Comparison of ENCODE assay signal across 8 mouse cellular contexts in the genomic region with DNA sequence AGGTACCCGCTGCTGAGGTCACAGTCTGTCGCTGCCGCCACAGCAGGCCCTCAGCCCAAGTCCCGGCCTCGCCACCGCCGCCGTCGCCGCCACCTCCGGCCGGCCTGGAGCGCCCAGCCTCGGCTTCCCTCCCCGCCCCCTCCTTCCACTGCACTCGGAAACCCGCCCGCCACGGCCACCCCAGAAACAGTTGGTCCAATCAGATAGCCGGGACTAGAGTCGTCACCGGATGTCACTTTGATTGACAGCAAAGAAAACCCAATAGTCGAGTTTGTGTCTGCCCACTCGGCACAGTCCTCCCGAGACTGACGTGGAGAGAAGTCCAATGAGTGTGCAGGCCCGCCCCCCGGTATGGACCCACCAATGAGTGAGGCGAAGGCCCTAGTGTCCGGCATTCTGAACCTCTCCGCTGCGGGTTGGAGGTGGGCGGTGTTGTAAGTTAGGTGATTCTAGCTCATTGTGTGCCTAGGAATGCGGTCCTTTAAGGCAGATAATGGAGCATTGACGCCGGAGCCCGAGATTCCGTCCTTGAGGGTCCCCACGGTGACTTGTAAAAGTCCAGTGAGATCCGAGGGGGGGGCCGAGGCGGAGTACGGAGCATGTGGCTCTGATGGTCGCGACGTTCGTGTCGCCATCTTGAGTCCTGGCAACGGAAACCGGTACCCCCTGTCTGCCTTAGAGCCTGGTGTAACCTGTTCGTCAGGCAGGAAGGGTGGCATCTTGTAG. TPM values are rescaled to one million over a fixed set of nuclear protein-coding genes. Genes with fewer than 3 reads are reported as not detected.
A peak's percentile ranks its signal among the peaks of the same experiment; 100 is the strongest.
DNase-seq lines count a peak whose midpoint lies in the region; ATAC-seq and TF ChIP-seq lines count a peak whose summit lies in the region.

TSS of gene Nfe2l1 (minus strand) at position 156 of the 726 bp plus-strand sequence.

- TF ChIP-seq CTCF in ES-Bruce4 (IDR thresholded peaks at IDR 0.05; ENCODE audit: low read depth, low read length): no peak
- no peak for TF ChIP-seq CTCF in liver, postnatal 0 days (IDR thresholded peaks at IDR 0.05; ENCODE audit: low read depth)

- H3K9me3 ChIP-seq in ES-Bruce4 (replicated peaks; ENCODE audit: control insufficient read depth, insufficient read depth, low read length, poor library complexity, severe bottlenecking): no peaks in the 10 kb centered on the region
- H3K9me3 ChIP-seq in forebrain, embryonic 13.5 days (replicated peaks): no peaks in the 10 kb centered on the region
- H3K9me3 ChIP-seq in liver, postnatal 0 days (ENCODE audit: low read length): no peaks in the 10 kb centered on the region
- no peaks in the 10 kb centered on the region for H3K9me3 ChIP-seq in neural tube, embryonic 14.5 days (ENCODE audit: control insufficient read depth, low read length)

- H3K36me3 ChIP-seq in ES-Bruce4 (ENCODE audit: control insufficient read depth, insufficient read depth, low read length, poor library complexity, severe bottlenecking): peaks cover 22% of the 10 kb centered on the region
- peaks cover 24% of the 10 kb centered on the region for H3K36me3 ChIP-seq in forebrain, embryonic 13.5 days (ENCODE audit: poor library complexity, severe bottlenecking)
- H3K36me3 ChIP-seq in liver, postnatal 0 days (replicated peaks; ENCODE audit: insufficient read depth, low read length): peaks cover 8% of the 10 kb centered on the region
- peaks cover 3% of the 10 kb centered on the region; the same call in 1 of the 2 replicates for H3K36me3 ChIP-seq in neural tube, embryonic 14.5 days (ENCODE audit: control insufficient read depth, insufficient read depth, low read length)

- intact Hi-C loops in heart, postnatal 10 days (cut with DNase I): loop anchor here (2.0 kb wide), 1 partner anchor 19 kb away; the partner anchor contains the start of gene Copz2

- peak; percentile 99 to 100 for DNase-seq in heart, postnatal 10 days
- peak; percentile 99 for DNase-seq in large intestine, adult 2 months (ENCODE audit: low read depth, low spot score)
- DNase-seq in liver, postnatal 0 days: peak; percentile 96
- DNase-seq in testis, postnatal 10 days (ENCODE audit: low spot score): peak; percentile 96

- peaks cover 2% of the 10 kb centered on the region for H3K4me1 ChIP-seq in ES-Bruce4 (ENCODE audit: control insufficient read depth, insufficient read depth, low read length)
- peaks cover 46% of the 10 kb centered on the region for H3K4me1 ChIP-seq in forebrain, embryonic 13.5 days
- peaks cover 39% of the 10 kb centered on the region for H3K4me1 ChIP-seq in liver, postnatal 0 days (ENCODE audit: insufficient read depth)
- peaks cover 39% of the 10 kb centered on the region for H3K4me1 ChIP-seq in neural tube, embryonic 14.5 days (ENCODE audit: control insufficient read depth, insufficient read depth, low read length)

- H3K27me3 ChIP-seq in ES-Bruce4 (ENCODE audit: control insufficient read depth, insufficient read depth, low read length, poor library complexity, severe bottlenecking): no peaks in the 10 kb centered on the region
- peaks cover 3% of the 10 kb centered on the region; the same call in 1 of the 2 replicates for H3K27me3 ChIP-seq in forebrain, embryonic 13.5 days
- H3K27me3 ChIP-seq in liver, postnatal 0 days (ENCODE audit: insufficient read depth, low read length): no peaks in the 10 kb centered on the region
- H3K27me3 ChIP-seq in neural tube, embryonic 14.5 days (ENCODE audit: control insufficient read depth, insufficient read depth, low read length): no peaks in the 10 kb centered on the region

- peak within 1 kb of the TSS; percentile 88 for H3K4me3 ChIP-seq in ES-Bruce4 (ENCODE audit: low read depth, low read length)
- peak within 1 kb of the TSS; percentile 88 for H3K4me3 ChIP-seq in forebrain, embryonic 13.5 days
- peak within 1 kb of the TSS; percentile 84 for H3K4me3 ChIP-seq in liver, postnatal 0 days (ENCODE audit: low read depth, low read length)
- peak within 1 kb of the TSS; percentile 83 for H3K4me3 ChIP-seq in neural tube, embryonic 14.5 days (ENCODE audit: low read depth, low read length)

- H3K4me2 ChIP-seq in forebrain, embryonic 13.5 days: peak within 1 kb of the TSS; percentile 86
- H3K4me2 ChIP-seq in liver, postnatal 0 days (ENCODE audit: low read depth, low read length): peak within 1 kb of the TSS; percentile 91
- peak within 1 kb of the TSS; percentile 63 for H3K4me2 ChIP-seq in neural tube, embryonic 14.5 days (ENCODE audit: low read depth, low read length)

- TF ChIP-seq EP300 in ES-Bruce4 (IDR thresholded peaks at IDR 0.05; ENCODE audit: insufficient read depth, low read depth, low read length): 0 out of 2 replicates have a peak, but pooled peaks have one; percentile 66
- no peak for TF ChIP-seq EP300 in liver, postnatal 0 days (IDR thresholded peaks at IDR 0.05; ENCODE audit: low read depth)

- TF ChIP-seq POLR2A in ES-Bruce4 (IDR thresholded peaks at IDR 0.05; ENCODE audit: insufficient read depth, low read length): no peak

- peak within 1 kb of the TSS; percentile 85 for H3K9ac ChIP-seq in ES-Bruce4 (ENCODE audit: low read depth, poor library complexity, severe bottlenecking)
- H3K9ac ChIP-seq in forebrain, embryonic 13.5 days: peak within 1 kb of the TSS; percentile 92
- H3K9ac ChIP-seq in liver, postnatal 0 days (replicated peaks): peak within 1 kb of the TSS; percentile 89
- peak within 1 kb of the TSS; percentile 88 for H3K9ac ChIP-seq in neural tube, embryonic 14.5 days (replicated peaks; ENCODE audit: low read depth, low read length)

- H3K27ac ChIP-seq in ES-Bruce4 (ENCODE audit: insufficient read depth, low read length): peak within 1 kb of the TSS; percentile 91
- H3K27ac ChIP-seq in forebrain, embryonic 13.5 days: peak within 1 kb of the TSS; percentile 93
- peak within 1 kb of the TSS; percentile 99 for H3K27ac ChIP-seq in liver, postnatal 0 days (ENCODE audit: low read depth)
- H3K27ac ChIP-seq in neural tube, embryonic 14.5 days (ENCODE audit: low read depth, low read length): peak within 1 kb of the TSS; percentile 95

- peak; percentile 99 for ATAC-seq in cerebellum, adult (ENCODE audit: insufficient number of reproducible peaks, low FRiP score, low TSS enrichment)
- ATAC-seq in forebrain, embryonic 13.5 days: peak; percentile 99
- ATAC-seq in liver, postnatal 0 days: peak; percentile 95
- peak; percentile 99 for ATAC-seq in neural tube, embryonic 14.5 days (ENCODE audit: low read depth)

- under 1% methylated on average over 51 of the region's 51 CpGs for WGBS in forebrain, embryonic 13.5 days
- WGBS in large intestine, adult 2 months: under 1% methylated on average over 51 of the region's 51 CpGs
- WGBS in liver, postnatal 0 days (ENCODE audit: insufficient replicate concordance): under 1% methylated on average over 51 of the region's 51 CpGs
- WGBS in neural tube, embryonic 14.5 days: 0% methylated on average over 48 of the region's 51 CpGs

RNA-seq across cellular contexts. Expression of gene Nfe2l1, which starts in this region (rescaled TPM):
- 181 and 194 TPM in 2 replicates for polyA plus RNA-seq in ES-Bruce4 (2011; ENCODE audit: insufficient read depth, insufficient read length, low read depth, missing spikeins)
- polyA plus RNA-seq in forebrain, embryonic 13.5 days (2015; fragmentation: Nextera tagmentation; extraction: Ambion mirVana): 49.0 and 56.2 TPM in 2 replicates
- total RNA-seq in heart, postnatal 10 days (2021): 100 to 1,000 TPM; 302 to 348 TPM
- polyA plus RNA-seq in large intestine, adult 2 months (2012; rRNA removed): 75.5 and 79.9 TPM in 2 replicates
- 17.6 and 22.1 TPM in 2 replicates for polyA plus RNA-seq in liver, postnatal 0 days (2015; fragmentation: Nextera tagmentation; extraction: Ambion mirVana)
- polyA plus RNA-seq in neural tube, embryonic 14.5 days (2014; fragmentation: Nextera tagmentation; extraction: Ambion mirVana): 39.7 and 51.7 TPM in 2 replicates

Comparison
In these comparisons a context has a peak if more than half of its experiments do, and no peak if none do; other contexts are left out.
1. Peak in every context shown above with its lines: DNase-seq, ATAC-seq, H3K4me3 ChIP-seq and H3K27ac ChIP-seq.